Mouse (Mus musculus): ENCODE data around the gene U2af1. TPM values are rescaled to one million over a fixed set of nuclear protein-coding genes. Genes with fewer than 3 reads are reported as not detected.
"Not testable (repeated sequence)": the region's sequence is repeated elsewhere in the genome, so short reads cannot be mapped to it uniquely, and the experiment has no call there.

The U2af1 gene
- polyA plus RNA-seq, 1 experiment from 2014 or later = 162 TPM

- 79% methylated on average over 4 of the region's 4 CpGs for WGBS
- H3K27ac ChIP-seq (ENCODE audit: low read depth) = no peak overlapping the region
- H3K9ac ChIP-seq (ENCODE audit: low read length) = no peak overlapping the region
- peaks cover 4% of the 10 kb centered on the region; the same call in 1 of the 2 replicates for H3K36me3 ChIP-seq (ENCODE audit: control insufficient read depth, insufficient read depth, low read length)
- H3K27me3 ChIP-seq (replicated peaks; ENCODE audit: control insufficient read depth, insufficient read depth, low read length) = no peaks in the 10 kb centered on the region
- no peaks in the 10 kb centered on the region for H3K9me3 ChIP-seq (ENCODE audit: control insufficient read depth, low read length)
- ATAC-seq (replicated peaks; ENCODE audit: low FRiP score, low TSS enrichment, low read depth) (no peak), DNase-seq (ENCODE audit: low spot score) (no peak)
- no peak overlapping the region for H3K4me3 ChIP-seq (ENCODE audit: low read depth, low read length)
- no peak overlapping the region for H3K4me2 ChIP-seq (ENCODE audit: low read length)
- H3K4me1 ChIP-seq (replicated peaks; ENCODE audit: control insufficient read depth, insufficient read depth, low read length) = no peaks in the 10 kb centered on the region
These were observed 45.5 kb downstream of the U2af1 start for GRCm38 (mm10) chr17:31613086-31613755.

GRCm38 (mm10) chr17:31609895-31610294 lies 48.8 kb downstream of the U2af1 start:
- 85% methylated on average over 3 of the region's 3 CpGs for WGBS
- no peak for DNase-seq (ENCODE audit: low spot score)
- H3K27ac ChIP-seq (ENCODE audit: low read depth) = no peak overlapping the region
- H3K9ac ChIP-seq (ENCODE audit: low read length) = no peak overlapping the region
- no peak for ATAC-seq (replicated peaks; ENCODE audit: low FRiP score, low TSS enrichment, low read depth)
- H3K27me3 ChIP-seq (replicated peaks; ENCODE audit: control insufficient read depth, insufficient read depth, low read length) = no peaks in the 10 kb centered on the region
- no peak overlapping the region for H3K4me2 ChIP-seq (ENCODE audit: low read length)
- H3K36me3 ChIP-seq (ENCODE audit: control insufficient read depth, insufficient read depth, low read length) = peaks cover 24% of the 10 kb centered on the region
- no peaks in the 10 kb centered on the region for H3K9me3 ChIP-seq (ENCODE audit: control insufficient read depth, low read length)
- H3K4me3 ChIP-seq (ENCODE audit: low read depth, low read length) = no peak overlapping the region
- H3K4me1 ChIP-seq (replicated peaks; ENCODE audit: control insufficient read depth, insufficient read depth, low read length) = no peaks in the 10 kb centered on the region

GRCm38 (mm10) chr17:31609173-31609572 lies 49.5 kb downstream of the U2af1 start:
- not testable (repeated sequence) for ATAC-seq (replicated peaks; ENCODE audit: low FRiP score, low TSS enrichment, low read depth); DNase-seq (ENCODE audit: low spot score); H3K9me3 ChIP-seq (ENCODE audit: control insufficient read depth, low read length); H3K9ac ChIP-seq (ENCODE audit: low read length); H3K27ac ChIP-seq (ENCODE audit: low read depth); H3K27me3 ChIP-seq (replicated peaks; ENCODE audit: control insufficient read depth, insufficient read depth, low read length); H3K4me2 ChIP-seq (ENCODE audit: low read length); H3K4me3 ChIP-seq (ENCODE audit: low read depth, low read length); H3K4me1 ChIP-seq (replicated peaks; ENCODE audit: control insufficient read depth, insufficient read depth, low read length)
- WGBS = 90% methylated on average over 3 of the region's 3 CpGs
- peaks cover 29% of the 10 kb centered on the region for H3K36me3 ChIP-seq (ENCODE audit: control insufficient read depth, insufficient read depth, low read length)

GRCm38 (mm10) chr17:31607256-31607951 lies 51.3 kb downstream of the U2af1 start:
- DNase-seq (ENCODE audit: low spot score) (no peak), ATAC-seq (replicated peaks; ENCODE audit: low FRiP score, low TSS enrichment, low read depth) (no peak)
- Histone ChIP-seq H3K9ac (ENCODE audit: low read length) (no peak overlapping the region), H3K4me2 (ENCODE audit: low read length) (no peak overlapping the region), H3K4me3 (ENCODE audit: low read depth, low read length) (no peak overlapping the region), H3K27ac (ENCODE audit: low read depth) (no peak overlapping the region), H3K9me3 (ENCODE audit: control insufficient read depth, low read length) (no peaks in the 10 kb centered on the region), H3K36me3 (ENCODE audit: control insufficient read depth, insufficient read depth, low read length) (peaks cover 44% of the 10 kb centered on the region), H3K4me1 (replicated peaks; ENCODE audit: control insufficient read depth, insufficient read depth, low read length) (no peaks in the 10 kb centered on the region), H3K27me3 (replicated peaks; ENCODE audit: control insufficient read depth, insufficient read depth, low read length) (no peaks in the 10 kb centered on the region)
- WGBS = 81% methylated on average over 8 of the region's 8 CpGs

DNA sequence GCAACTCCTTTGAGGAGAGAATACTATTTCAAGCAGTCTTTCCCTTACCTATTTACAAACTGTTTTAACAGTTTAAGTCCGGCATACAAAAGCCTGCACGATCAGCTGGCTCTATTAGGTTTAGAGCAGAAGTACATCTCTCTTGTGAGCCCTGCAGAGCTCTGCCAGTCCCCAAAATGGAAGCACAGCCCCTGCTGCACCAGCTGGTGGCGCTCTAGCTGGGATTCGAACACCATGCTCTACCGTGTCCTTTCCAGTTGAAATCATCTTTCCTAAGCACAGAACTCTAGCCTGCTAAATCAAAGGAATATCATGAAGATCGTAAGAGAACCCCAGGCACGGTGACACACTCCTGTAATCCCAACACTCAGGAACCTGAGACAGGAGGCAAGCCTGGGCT lies 52.3 kb downstream of the U2af1 start:
- DNase-seq (ENCODE audit: low spot score) = no peak
- no peaks in the 10 kb centered on the region for H3K4me1 ChIP-seq (replicated peaks; ENCODE audit: control insufficient read depth, insufficient read depth, low read length)
- ATAC-seq (replicated peaks; ENCODE audit: low FRiP score, low TSS enrichment, low read depth) = no peak

GRCm38 (mm10) chr17:31598593-31598992 lies 60.1 kb downstream of the U2af1 start:
- 92% methylated on average over 8 of the region's 8 CpGs for WGBS
- Histone ChIP-seq H3K27ac (ENCODE audit: low read depth) (no peak overlapping the region), H3K4me3 (ENCODE audit: low read depth, low read length) (no peak overlapping the region), H3K9me3 (ENCODE audit: control insufficient read depth, low read length) (no peaks in the 10 kb centered on the region), H3K9ac (ENCODE audit: low read length) (no peak overlapping the region), H3K27me3 (replicated peaks; ENCODE audit: control insufficient read depth, insufficient read depth, low read length) (no peaks in the 10 kb centered on the region), H3K4me2 (ENCODE audit: low read length) (no peak overlapping the region), H3K36me3 (ENCODE audit: control insufficient read depth, insufficient read depth, low read length) (peaks cover 70% of the 10 kb centered on the region), H3K4me1 (replicated peaks; ENCODE audit: control insufficient read depth, insufficient read depth, low read length) (no peaks in the 10 kb centered on the region)
- ATAC-seq (replicated peaks; ENCODE audit: low FRiP score, low TSS enrichment, low read depth) = no peak
- no peak for DNase-seq (ENCODE audit: low spot score)

More for the DNA sequence above, 52.3 kb downstream of the U2af1 start:
- Histone ChIP-seq H3K27me3 (replicated peaks; ENCODE audit: control insufficient read depth, insufficient read depth, low read length) (no peaks in the 10 kb centered on the region), H3K9ac (ENCODE audit: low read length) (no peak overlapping the region), H3K9me3 (ENCODE audit: control insufficient read depth, low read length) (no peaks in the 10 kb centered on the region), H3K4me2 (ENCODE audit: low read length) (no peak overlapping the region), H3K36me3 (ENCODE audit: control insufficient read depth, insufficient read depth, low read length) (peaks cover 52% of the 10 kb centered on the region), H3K4me3 (ENCODE audit: low read depth, low read length) (no peak overlapping the region), H3K27ac (ENCODE audit: low read depth) (no peak overlapping the region)
- WGBS = 83% methylated on average over 7 of the region's 7 CpGs

DNA sequence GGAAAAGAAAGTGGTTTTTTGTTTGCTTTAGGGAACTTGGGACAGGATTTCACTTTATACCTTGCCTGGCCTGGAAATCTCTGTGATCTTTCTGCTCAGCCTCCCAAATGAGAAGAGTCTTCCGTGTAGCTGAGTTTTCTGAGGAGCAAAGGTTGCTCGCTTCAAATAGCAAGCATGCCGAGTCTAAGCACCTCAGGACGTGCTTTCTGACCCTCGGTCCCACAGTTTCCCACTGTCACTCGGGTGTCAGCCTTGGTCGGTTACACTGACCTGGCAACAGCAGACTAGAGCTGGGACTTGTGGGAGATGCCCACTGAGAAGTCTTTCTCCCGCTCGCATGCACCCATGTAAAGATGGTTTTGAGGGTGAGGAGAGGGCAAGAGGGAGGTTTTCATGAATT lies 60.7 kb downstream of the U2af1 start:
- H3K27ac ChIP-seq (ENCODE audit: low read depth) = no peak overlapping the region
- H3K4me1 ChIP-seq (replicated peaks; ENCODE audit: control insufficient read depth, insufficient read depth, low read length) = no peaks in the 10 kb centered on the region
- DNase-seq (ENCODE audit: low spot score) = no peak
- no peaks in the 10 kb centered on the region for H3K9me3 ChIP-seq (ENCODE audit: control insufficient read depth, low read length)
- no peak overlapping the region for H3K9ac ChIP-seq (ENCODE audit: low read length)
- no peak overlapping the region for H3K4me3 ChIP-seq (ENCODE audit: low read depth, low read length)
- ATAC-seq (replicated peaks; ENCODE audit: low FRiP score, low TSS enrichment, low read depth) = no peak
- H3K36me3 ChIP-seq (ENCODE audit: control insufficient read depth, insufficient read depth, low read length) = peaks cover 64% of the 10 kb centered on the region
- 90% methylated on average over 9 of the region's 9 CpGs for WGBS
- H3K4me2 ChIP-seq (ENCODE audit: low read length) = no peak overlapping the region
- no peaks in the 10 kb centered on the region for H3K27me3 ChIP-seq (replicated peaks; ENCODE audit: control insufficient read depth, insufficient read depth, low read length)

Data from intestine, embryonic 14.5 days (tissue).